Mouse (Mus musculus) stomach, embryonic 15.5 days (tissue): ENCODE data around the gene Cavin1. TPM values are rescaled to one million over a fixed set of nuclear protein-coding genes. Genes with fewer than 3 reads are reported as not detected.

Source experiments
- ATAC-seq: fragments of 200-750 bp; cut with Nextera tagmentation; 2 replicates; pipeline ENCODE4 v1.8.0; 2017; ENCODE audit warnings: low read depth, moderate number of reproducible peaks, moderate TSS enrichment; ENCODE audit not compliant: insufficient read depth, low FRiP score
- H3K27ac ChIP-seq: fragments of 300-500 bp; sonication (generic); 2 replicates; pipeline ENCODE4 v1.5.1; 2015; ENCODE audit warnings: mild to moderate bottlenecking, inconsistent platforms
- H3K27me3 ChIP-seq: fragments of 300-500 bp; sonication (generic); replicated peaks from 2 replicates; pipeline ENCODE4 v1.6.1; 2015; ENCODE audit warnings: inconsistent platforms
- H3K36me3 ChIP-seq: fragments of 300-500 bp; sonication (generic); 2 replicates; pipeline ENCODE4 v1.6.1; 2015; ENCODE audit warnings: inconsistent platforms
- H3K4me1 ChIP-seq: fragments of 300-500 bp; sonication (generic); 2 replicates; pipeline ENCODE4 v1.6.1; 2015; ENCODE audit warnings: inconsistent platforms
- H3K4me2 ChIP-seq: fragments of 300-500 bp; sonication (generic); 2 replicates; pipeline ENCODE4 v1.6.1; 2015; ENCODE audit warnings: mild to moderate bottlenecking, inconsistent platforms
- H3K4me3 ChIP-seq: fragments of 300-500 bp; sonication (generic); replicated peaks from 2 replicates; pipeline ENCODE4 v1.5.1; 2015; ENCODE audit warnings: inconsistent platforms
- H3K9ac ChIP-seq: fragments of 300-500 bp; sonication (generic); 2 replicates; pipeline ENCODE4 v1.6.1; 2015; ENCODE audit warnings: inconsistent platforms
- H3K9me3 ChIP-seq: fragments of 300-500 bp; sonication (generic); 2 replicates; pipeline ENCODE4 v1.6.1; 2016; ENCODE audit warnings: inconsistent platforms
- WGBS: fragments of 180-500 bp; shearing (Covaris S2); methylation state at CpG from one replicate; pipeline ENCODE4 v1.1.7; 2015; 5-methylcytosine and 5-hydroxymethylcytosine counted together
- polyA plus RNA-seq: library from polyadenylated mRNA; unstranded; fragments of >200 nt; fragmentation: Nextera tagmentation; extraction: Ambion mirVana; gene quantifications from 2 replicates; pipeline ENCODE4 v1.2.1, GENCODE M21; 2015

Gene Cavin1
- polyA plus RNA-seq, 1 experiment from 2014 or later = 329 TPM

DNA sequence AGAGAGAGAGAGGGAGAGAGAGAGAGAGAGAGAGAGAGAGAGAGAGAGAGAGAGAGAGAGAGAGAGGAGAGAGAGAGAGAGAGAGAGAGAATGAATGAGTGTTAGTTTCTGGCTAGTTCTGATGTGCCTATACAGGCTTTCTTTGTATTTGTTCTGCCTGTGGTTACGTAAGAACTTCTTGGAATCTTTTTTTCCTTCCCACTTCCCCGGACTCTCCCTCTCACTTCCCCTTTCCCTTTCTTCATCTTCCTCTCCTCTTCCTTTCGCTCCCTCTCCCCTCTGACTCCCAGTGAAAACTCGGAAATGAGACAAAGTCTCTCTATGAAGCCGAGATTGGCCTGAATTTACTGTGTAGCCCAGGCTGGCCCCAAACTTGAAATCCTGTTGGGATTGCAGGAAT is 24.0 kb upstream of the Cavin1 start:
- H3K4me3 ChIP-seq = no peak overlapping the region
- no peak for ATAC-seq
- no peaks in the 10 kb centered on the region for H3K27me3 ChIP-seq
- no peaks in the 10 kb centered on the region for H3K36me3 ChIP-seq
- H3K27ac ChIP-seq = no peak overlapping the region
- no peaks in the 10 kb centered on the region for H3K4me1 ChIP-seq
- no peak overlapping the region for H3K9ac ChIP-seq
- 63% methylated on average over 5 of the region's 5 CpGs for WGBS
- no peak overlapping the region for H3K4me2 ChIP-seq
- H3K9me3 ChIP-seq = no peaks in the 10 kb centered on the region

- no peak overlapping the region for H3K4me3 ChIP-seq
- no peak overlapping the region for H3K27ac ChIP-seq
- no peaks in the 10 kb centered on the region for H3K27me3 ChIP-seq
- no peaks in the 10 kb centered on the region for H3K4me1 ChIP-seq
- no peak overlapping the region for H3K9ac ChIP-seq
- no peak for ATAC-seq
- WGBS = 45% methylated on average over 9 of the region's 9 CpGs
- H3K9me3 ChIP-seq = no peaks in the 10 kb centered on the region
- no peak overlapping the region for H3K4me2 ChIP-seq
- no peaks in the 10 kb centered on the region for H3K36me3 ChIP-seq
These were observed 23.5 kb upstream of the Cavin1 start for GRCm38 (mm10) chr11:100994233-100994632.

DNA sequence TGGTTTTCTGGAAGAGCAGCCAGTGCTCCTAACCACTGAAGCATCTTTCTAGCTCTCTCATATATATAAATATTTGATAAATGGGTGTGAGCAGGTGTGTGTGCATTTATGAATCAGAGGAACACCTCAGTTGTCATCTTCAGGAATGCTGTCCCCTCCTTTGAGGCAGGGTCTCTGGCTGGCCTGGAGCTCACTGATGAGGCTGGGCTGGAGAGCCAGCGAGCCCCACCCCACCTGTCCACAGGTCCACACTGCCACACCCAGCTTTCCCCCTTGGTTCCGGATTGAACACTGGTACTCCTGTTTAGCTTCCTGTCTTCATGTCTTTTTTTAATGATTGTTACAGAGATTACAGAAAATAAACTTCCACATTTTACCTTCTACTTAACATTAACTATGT is 22.8 kb upstream of the Cavin1 start:
- no peak overlapping the region for H3K4me3 ChIP-seq
- H3K27me3 ChIP-seq = no peaks in the 10 kb centered on the region
- H3K27ac ChIP-seq = no peak overlapping the region
- H3K9ac ChIP-seq = no peak overlapping the region
- H3K4me2 ChIP-seq = no peak overlapping the region
- H3K4me1 ChIP-seq = no peaks in the 10 kb centered on the region
- no peak for ATAC-seq
- H3K9me3 ChIP-seq = no peaks in the 10 kb centered on the region
- WGBS = 56% methylated on average over 2 of the region's 2 CpGs
- H3K36me3 ChIP-seq = no peaks in the 10 kb centered on the region

DNA sequence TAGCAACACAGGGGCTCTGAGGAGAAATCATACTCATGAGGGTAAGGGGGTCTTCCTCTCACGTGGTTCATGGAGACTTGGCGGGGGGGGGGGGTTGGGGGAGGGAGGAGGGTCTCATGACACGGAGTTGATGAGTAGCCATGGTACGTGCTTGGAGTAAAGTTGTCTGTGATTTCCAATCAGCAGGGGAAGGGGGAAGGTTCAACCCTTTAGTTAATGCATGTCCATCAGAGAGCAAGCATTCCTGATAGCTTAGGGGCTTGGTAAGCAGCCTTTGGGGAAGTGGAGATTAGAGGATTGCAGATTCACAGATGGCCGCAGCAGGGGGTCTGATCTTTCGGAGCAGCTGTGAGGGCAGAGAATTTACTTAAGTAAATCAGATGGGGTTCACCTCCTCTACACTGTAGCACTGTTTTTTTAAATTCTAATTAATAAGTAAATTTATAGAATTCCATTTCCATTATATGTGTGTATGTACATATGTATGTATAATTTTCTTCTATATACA is 20.4 kb upstream of the Cavin1 start:
- H3K27me3 ChIP-seq = no peaks in the 10 kb centered on the region
- ATAC-seq = no peak
- no peaks in the 10 kb centered on the region for H3K36me3 ChIP-seq
- H3K4me1 ChIP-seq = no peaks in the 10 kb centered on the region
- no peaks in the 10 kb centered on the region for H3K9me3 ChIP-seq
- no peak overlapping the region for H3K9ac ChIP-seq
- H3K4me2 ChIP-seq = no peak overlapping the region
- no peak overlapping the region for H3K27ac ChIP-seq
- 26% methylated on average over 6 of the region's 6 CpGs for WGBS
- no peak overlapping the region for H3K4me3 ChIP-seq

GRCm38 (mm10) chr11:100989666-100990065 is 19.0 kb upstream of the Cavin1 start:
- H3K27ac ChIP-seq = no peak overlapping the region
- H3K4me2 ChIP-seq = no peak overlapping the region
- H3K36me3 ChIP-seq = no peaks in the 10 kb centered on the region
- H3K9me3 ChIP-seq = no peaks in the 10 kb centered on the region
- no peaks in the 10 kb centered on the region for H3K4me1 ChIP-seq
- no peak for ATAC-seq
- WGBS = 57% methylated on average over 2 of the region's 2 CpGs
- no peak overlapping the region for H3K4me3 ChIP-seq
- H3K9ac ChIP-seq = no peak overlapping the region
- H3K27me3 ChIP-seq = no peaks in the 10 kb centered on the region

GRCm38 (mm10) chr11:100988674-100989073 is 18.0 kb upstream of the Cavin1 start:
- Histone ChIP-seq H3K27ac (no peak overlapping the region), H3K4me3 (no peak overlapping the region), H3K4me1 (no peaks in the 10 kb centered on the region), H3K9me3 (no peaks in the 10 kb centered on the region), H3K4me2 (no peak overlapping the region), H3K9ac (no peak overlapping the region), H3K36me3 (no peaks in the 10 kb centered on the region), H3K27me3 (no peaks in the 10 kb centered on the region)
- 85% methylated on average over 3 of the region's 3 CpGs for WGBS
- ATAC-seq = no peak

DNA sequence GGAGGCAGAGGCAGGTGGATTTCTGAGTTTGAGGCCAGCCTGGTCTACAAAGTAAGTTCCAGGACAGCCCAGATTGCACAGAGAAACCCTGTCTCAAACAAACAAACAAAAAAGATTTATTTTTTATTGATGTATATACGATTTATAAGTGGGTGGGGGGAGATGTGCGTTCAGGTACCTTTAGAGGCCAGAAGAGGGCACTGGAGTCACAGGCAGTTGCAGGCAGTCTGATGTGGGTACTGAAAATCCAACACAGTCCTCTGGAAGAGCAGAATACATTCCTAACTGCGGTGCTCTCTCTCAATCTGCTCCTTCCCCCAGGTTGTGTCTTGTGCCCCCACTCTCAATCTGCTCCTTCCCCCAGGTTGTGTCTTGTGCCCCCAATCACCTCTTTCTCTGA is 14.9 kb upstream of the Cavin1 start:
- WGBS = 57% methylated on average over 3 of the region's 3 CpGs
- H3K4me1 ChIP-seq = no peaks in the 10 kb centered on the region
- no peak overlapping the region for H3K27ac ChIP-seq
- ATAC-seq = no peak
- no peak overlapping the region for H3K9ac ChIP-seq
- H3K4me2 ChIP-seq = no peak overlapping the region
- no peak overlapping the region for H3K4me3 ChIP-seq
- H3K9me3 ChIP-seq = no peaks in the 10 kb centered on the region
- H3K36me3 ChIP-seq = no peaks in the 10 kb centered on the region
- no peaks in the 10 kb centered on the region for H3K27me3 ChIP-seq

GRCm38 (mm10) chr11:100983778-100984131 is 13.1 kb upstream of the Cavin1 start:
- Histone ChIP-seq H3K4me3 (no peak overlapping the region), H3K9me3 (no peaks in the 10 kb centered on the region), H3K4me2 (no peak overlapping the region), H3K4me1 (no peaks in the 10 kb centered on the region), H3K36me3 (no peaks in the 10 kb centered on the region), H3K27me3 (no peaks in the 10 kb centered on the region), H3K27ac (0 out of 2 replicates have a peak overlapping the region, but pooled peaks have one; percentile 6), H3K9ac (no peak overlapping the region)
- ATAC-seq = no peak
- WGBS = 57% methylated on average over 7 of the region's 7 CpGs

- H3K9ac ChIP-seq = peak overlapping the region; percentile 44; the same call in 1 of the 2 replicates
- 0 out of 2 replicates have a peak overlapping the region, but pooled peaks have one; percentile 6 for H3K27ac ChIP-seq
- 3% methylated on average over 20 of the region's 20 CpGs for WGBS
- no peaks in the 10 kb centered on the region for H3K9me3 ChIP-seq
- H3K36me3 ChIP-seq = no peaks in the 10 kb centered on the region
- no peaks in the 10 kb centered on the region for H3K4me1 ChIP-seq
- peak overlapping the region; percentile 38 for H3K4me3 ChIP-seq
- peak overlapping the region; percentile 67 for H3K4me2 ChIP-seq
- no peaks in the 10 kb centered on the region for H3K27me3 ChIP-seq
- peak; percentile 61 for ATAC-seq
These were observed 12.6 kb upstream of the Cavin1 start for GRCm38 (mm10) chr11:100983125-100983777.

DNA sequence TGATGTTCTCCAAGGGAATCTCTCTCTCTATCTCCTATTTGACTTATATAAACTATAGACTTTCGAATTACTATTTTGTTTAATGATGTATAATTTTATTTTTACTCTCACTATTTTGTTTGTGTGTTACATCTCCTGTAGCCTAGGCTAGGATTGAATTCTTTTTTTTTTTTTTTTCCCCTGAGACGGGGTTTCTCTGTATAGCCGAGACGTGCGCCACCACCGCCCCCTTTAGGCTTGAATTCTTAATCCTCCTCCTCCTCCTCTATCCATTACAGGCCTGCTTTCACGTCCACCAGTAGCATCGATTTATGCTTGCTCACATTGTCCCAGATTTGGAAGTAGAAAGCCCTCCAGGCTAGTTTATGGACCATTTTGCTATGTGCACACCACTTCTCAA is 11.4 kb upstream of the Cavin1 start:
- H3K36me3 ChIP-seq = no peaks in the 10 kb centered on the region
- H3K4me3 ChIP-seq = no peak overlapping the region
- H3K4me2 ChIP-seq = no peak overlapping the region
- no peak overlapping the region for H3K9ac ChIP-seq
- no peaks in the 10 kb centered on the region for H3K27me3 ChIP-seq
- H3K4me1 ChIP-seq = no peaks in the 10 kb centered on the region
- no peak overlapping the region for H3K27ac ChIP-seq
- 31% methylated on average over 8 of the region's 8 CpGs for WGBS
- H3K9me3 ChIP-seq = no peaks in the 10 kb centered on the region
- no peak for ATAC-seq

GRCm38 (mm10) chr11:100981236-100981635 is 10.5 kb upstream of the Cavin1 start:
- no peak overlapping the region for H3K4me3 ChIP-seq
- no peak overlapping the region for H3K9ac ChIP-seq
- H3K9me3 ChIP-seq = no peaks in the 10 kb centered on the region
- H3K4me2 ChIP-seq = no peak overlapping the region
- H3K4me1 ChIP-seq = no peaks in the 10 kb centered on the region
- 83% methylated on average over 3 of the region's 3 CpGs for WGBS
- no peaks in the 10 kb centered on the region for H3K27me3 ChIP-seq
- ATAC-seq = no peak
- no peak overlapping the region for H3K27ac ChIP-seq
- H3K36me3 ChIP-seq = no peaks in the 10 kb centered on the region

- Histone ChIP-seq H3K27ac (peak overlapping the region; percentile 63), H3K4me3 (no peak overlapping the region)
These were observed 9.8 kb upstream of the Cavin1 start for GRCm38 (mm10) chr11:100980438-100980837.

More at GRCm38 (mm10) chr11:100980438-100980837, 9.8 kb upstream of the Cavin1 start:
- no peak for ATAC-seq
- Histone ChIP-seq H3K9ac (no peak overlapping the region), H3K4me1 (peaks cover under 1% of the 10 kb centered on the region; the same call in 1 of the 2 replicates), H3K4me2 (no peak overlapping the region), H3K36me3 (no peaks in the 10 kb centered on the region), H3K27me3 (no peaks in the 10 kb centered on the region), H3K9me3 (no peaks in the 10 kb centered on the region)
- WGBS = 81% methylated on average over 1 of the region's 1 CpGs
